ENCODE assay signal across 11 mouse cellular contexts in the genomic region with DNA sequence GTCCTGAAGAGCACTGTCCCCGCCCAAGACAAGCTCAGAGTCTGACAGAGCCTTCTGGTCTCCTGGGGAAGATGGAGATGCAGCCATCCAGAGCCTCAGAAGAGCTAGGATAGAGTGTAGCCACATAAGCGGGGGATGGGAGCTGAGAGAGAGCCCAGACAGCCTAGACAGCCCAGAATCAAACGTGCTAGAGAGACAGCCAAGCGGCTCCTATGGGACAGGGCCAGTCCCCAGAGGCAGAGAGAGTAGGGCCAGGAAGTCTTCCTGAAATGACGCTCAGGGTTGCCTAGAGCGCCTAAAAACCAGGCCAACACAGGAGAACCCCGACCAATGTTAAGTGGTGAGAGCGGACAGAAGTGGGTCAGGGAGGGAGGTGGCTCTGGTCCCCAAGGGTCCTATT. TPM values are rescaled to one million over a fixed set of nuclear protein-coding genes. Genes with fewer than 3 reads are reported as not detected.
DNase-seq lines count a peak whose midpoint lies in the region; ATAC-seq and TF ChIP-seq lines count a peak whose summit lies in the region.
"Had no signal": no experiment of that assay in that cellular context is flagged by ENCODE, and none has a peak within 500 bp of the region (broad histone marks: within the 10 kb centered on the region; RNA-seq: fewer than 3 reads in every experiment).

No protein-coding gene starts in this region.

- no peak overlapping the region for H3K4me3 ChIP-seq in midbrain, postnatal 0 days (ENCODE audit: low read depth, low read length)
- no peak overlapping the region for H3K4me3 ChIP-seq in midbrain, embryonic 13.5 days (replicated peaks)
- H3K4me3 ChIP-seq in heart, embryonic 16.5 days (ENCODE audit: low read length), result no peak overlapping the region
- H3K4me3 ChIP-seq: heart, adult 2 months; limb, embryonic 15.5 days had no signal

- peak overlapping the region; percentile 9; the same call in 1 of the 2 replicates for H3K27ac ChIP-seq in midbrain, postnatal 0 days (ENCODE audit: low read depth, low read length)
- H3K27ac ChIP-seq in midbrain, embryonic 13.5 days, result no peak overlapping the region
- H3K27ac ChIP-seq in heart, embryonic 16.5 days (ENCODE audit: low read length), result peak overlapping the region; percentile 19; the same call in 1 of the 2 replicates
- H3K27ac ChIP-seq: heart, adult 2 months; limb, embryonic 15.5 days had no signal

- intact Hi-C loops in heart, postnatal 25 days (cut with DNase I), result loop anchor here (1.0 kb wide), 1 partner anchor 17 kb away; no protein-coding TSS in a partner anchor

- H3K9ac ChIP-seq in midbrain, postnatal 0 days (replicated peaks; ENCODE audit: low read length, poor library complexity, severe bottlenecking), result no peak overlapping the region
- H3K9ac ChIP-seq in midbrain, embryonic 13.5 days (replicated peaks), result no peak overlapping the region
- H3K9ac ChIP-seq in heart, embryonic 16.5 days (ENCODE audit: low read length), result 0 out of 2 replicates have a peak overlapping the region, but pooled peaks have one; percentile 9
- H3K9ac ChIP-seq: limb, embryonic 15.5 days had no signal

- H3K9me3 ChIP-seq in midbrain, postnatal 0 days (ENCODE audit: low read length), result no peaks in the 10 kb centered on the region
- no peaks in the 10 kb centered on the region for H3K9me3 ChIP-seq in midbrain, embryonic 13.5 days
- no peaks in the 10 kb centered on the region for H3K9me3 ChIP-seq in heart, embryonic 16.5 days (replicated peaks; ENCODE audit: control insufficient read depth, low read length)
- H3K9me3 ChIP-seq: limb, embryonic 15.5 days had no signal

- H3K27me3 ChIP-seq in midbrain, postnatal 0 days (ENCODE audit: insufficient read depth, low read length), result no peaks in the 10 kb centered on the region
- H3K27me3 ChIP-seq in midbrain, embryonic 13.5 days, result no peaks in the 10 kb centered on the region
- no peaks in the 10 kb centered on the region for H3K27me3 ChIP-seq in heart, embryonic 16.5 days (ENCODE audit: control insufficient read depth, insufficient read depth, low read length)
- H3K27me3 ChIP-seq: limb, embryonic 15.5 days had no signal

- 58% methylated on average over 8 of the region's 8 CpGs for WGBS in midbrain, postnatal 0 days
- 67% methylated on average over 8 of the region's 8 CpGs for WGBS in midbrain, embryonic 13.5 days
- 65% methylated on average over 8 of the region's 8 CpGs for WGBS in heart, embryonic 16.5 days

- no peak overlapping the region for H3K4me2 ChIP-seq in midbrain, postnatal 0 days (ENCODE audit: low read depth, low read length, poor library complexity, severe bottlenecking)
- H3K4me2 ChIP-seq in midbrain, embryonic 13.5 days (replicated peaks), result no peak overlapping the region
- H3K4me2 ChIP-seq in heart, embryonic 16.5 days (ENCODE audit: low read depth, low read length), result no peak overlapping the region
- H3K4me2 ChIP-seq: limb, embryonic 15.5 days had no signal

- DNase-seq in heart, adult 18-20 months, result peak; percentile 48 to 56
- DNase-seq in heart, postnatal 25 days (ENCODE audit: low spot score), result no peak
- peak; percentile 59 for DNase-seq in midbrain, postnatal 0 days (ENCODE audit: low spot score)
- no peak for DNase-seq in spleen, postnatal 36 days (ENCODE audit: low spot score in 2 of 2)
- DNase-seq: thymus, postnatal 25 days had no signal

- ATAC-seq in midbrain, postnatal 0 days (ENCODE audit: low FRiP score), result 0 out of 2 replicates have a peak, but pooled peaks have one; percentile 28
- ATAC-seq in midbrain, embryonic 13.5 days, result no peak
- no peak for ATAC-seq in heart, embryonic 16.5 days (replicated peaks; ENCODE audit: extremely low read depth, insufficient read depth, low FRiP score)
- no peak for ATAC-seq in granulocyte monocyte progenitor cell, adult 5-6 weeks (replicated peaks; ENCODE audit: poor library complexity, severe bottlenecking)
- ATAC-seq: lung, postnatal 0 days had no signal

- H3K4me1 ChIP-seq in midbrain, postnatal 0 days (ENCODE audit: insufficient read depth, low read length), result peaks cover 3% of the 10 kb centered on the region
- H3K4me1 ChIP-seq in midbrain, embryonic 13.5 days (replicated peaks), result peaks cover 39% of the 10 kb centered on the region
- H3K4me1 ChIP-seq in heart, embryonic 16.5 days (ENCODE audit: control insufficient read depth, insufficient read depth, low read length), result peaks cover 17% of the 10 kb centered on the region

- no peak for TF ChIP-seq CTCF in midbrain, postnatal 0 days (IDR thresholded peaks at IDR 0.05)

- peaks cover 34% of the 10 kb centered on the region for H3K36me3 ChIP-seq in midbrain, postnatal 0 days (ENCODE audit: insufficient read depth, low read length)
- H3K36me3 ChIP-seq in midbrain, embryonic 13.5 days, result peaks cover 65% of the 10 kb centered on the region
- peaks cover 28% of the 10 kb centered on the region for H3K36me3 ChIP-seq in heart, embryonic 16.5 days (ENCODE audit: control insufficient read depth, insufficient read depth)

RNA-seq across cellular contexts. Expression of a gene that starts 39.3 kb away (rescaled TPM):
- total RNA-seq in heart, adult 18-20 months (2021), result 10 to 100 TPM; 39.2 to 48.2 TPM
- 10 to 100 TPM; 50.5 to 59.1 TPM for total RNA-seq in heart, postnatal 25 days (2021)
- 114 and 142 TPM in 2 replicates for total RNA-seq in midbrain, postnatal 0 days (2014; rRNA removed)
- polyA plus RNA-seq in midbrain, postnatal 0 days (2015; fragmentation: Nextera tagmentation; extraction: Ambion mirVana), result 17.4 and 19.4 TPM in 2 replicates
- 30.5 and 40.7 TPM in 2 replicates for polyA plus RNA-seq in midbrain, embryonic 13.5 days (2015; fragmentation: Nextera tagmentation; extraction: Ambion mirVana)
- polyA plus RNA-seq in heart, embryonic 16.5 days (2015; fragmentation: Nextera tagmentation; extraction: Ambion mirVana), result 17.6 and 18.6 TPM in 2 replicates
- total RNA-seq in granulocyte monocyte progenitor cell, adult 5-6 weeks (2014; fragmentation: Nextera tagmentation), result 50.4 and 50.6 TPM in 2 replicates
- 9.0 and 13.8 TPM in 2 replicates for total RNA-seq in granulocyte monocyte progenitor cell, adult 5-6 weeks (2017)

Comparison
In these comparisons a context has a peak if more than half of its experiments do, and no peak if none do; other contexts are left out.
1. DNase-seq: peak in heart, adult 18-20 months (2 of 2) and midbrain, postnatal 0 days (single experiment); none in heart, postnatal 25 days (single experiment) and spleen, postnatal 36 days (0 of 2).